ENCODE assay signal across 14 mouse cellular contexts in the genomic region with DNA sequence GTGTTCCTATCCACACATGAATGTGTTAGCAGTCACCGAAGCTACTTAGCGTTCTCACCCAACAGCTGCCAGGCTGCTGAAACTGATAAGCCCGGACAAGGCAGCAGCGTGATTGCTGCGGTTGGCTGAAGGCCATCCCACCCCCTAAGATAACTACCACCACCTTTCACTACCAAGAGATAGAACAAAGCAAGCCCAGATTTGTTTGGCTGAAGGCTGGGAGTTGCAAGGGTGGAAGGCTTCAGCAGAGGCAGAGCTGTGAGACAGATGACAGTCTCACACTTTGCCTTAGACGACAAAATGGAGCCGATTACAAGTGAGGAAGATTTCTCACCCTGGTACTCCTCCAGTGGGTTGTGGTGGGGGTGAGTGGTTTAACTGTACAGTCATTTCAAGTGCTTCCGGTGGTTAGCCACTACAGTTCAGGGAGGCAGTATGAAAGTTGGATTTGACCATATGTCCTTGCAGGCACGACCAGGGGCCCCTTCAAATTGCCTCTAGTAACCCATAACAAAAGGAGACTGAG. TPM values are rescaled to one million over a fixed set of nuclear protein-coding genes. Genes with fewer than 3 reads are reported as not detected.
DNase-seq lines count a peak whose midpoint lies in the region; ATAC-seq lines count a peak whose summit lies in the region.
"Had no signal": no experiment of that assay in that cellular context is flagged by ENCODE, and none has a peak within 500 bp of the region (broad histone marks: within the 10 kb centered on the region; RNA-seq: fewer than 3 reads in every experiment).

No protein-coding gene starts in this region.

- H3K27ac ChIP-seq in lung, embryonic 15.5 days: 0 out of 2 replicates have a peak overlapping the region, but pooled peaks have one; percentile 3
- H3K27ac ChIP-seq: hindbrain, embryonic 15.5 days; limb, embryonic 12.5 days had no signal

- H3K27me3 ChIP-seq in lung, embryonic 15.5 days: no peaks in the 10 kb centered on the region
- peaks cover 1% of the 10 kb centered on the region; the same call in 1 of the 2 replicates for H3K27me3 ChIP-seq in splenic B cell, adult 2 months (ENCODE audit: control insufficient read depth, insufficient read depth, low read length, poor library complexity, severe bottlenecking)

- H3K36me3 ChIP-seq in lung, embryonic 15.5 days: no peaks in the 10 kb centered on the region
- no peaks in the 10 kb centered on the region for H3K36me3 ChIP-seq in splenic B cell, adult 2 months (ENCODE audit: control insufficient read depth, insufficient read depth, low read length, poor library complexity, severe bottlenecking)
- H3K36me3 ChIP-seq: hindbrain, embryonic 15.5 days; limb, embryonic 12.5 days had no signal

- DNase-seq in lung, postnatal 4 days: no peak
- peak; percentile 60 to 77 for DNase-seq in heart, postnatal 10 days
- DNase-seq in splenic B cell, adult 2 months (ENCODE audit: low read depth, low spot score): peak; percentile 28
- DNase-seq in kidney, postnatal 10 days: no peak
- no peak for DNase-seq in testis, postnatal 10 days (ENCODE audit: low spot score)
- DNase-seq: lung, embryonic 14.5 days; thymus, adult 18-20 months had no signal

- no peak overlapping the region for H3K4me3 ChIP-seq in lung, embryonic 15.5 days
- H3K4me3 ChIP-seq: erythroblast, embryonic 14.5 days; hindbrain, embryonic 15.5 days; limb, embryonic 12.5 days had no signal

- H3K9ac ChIP-seq in lung, embryonic 15.5 days: no peak overlapping the region
- H3K9ac ChIP-seq: hindbrain, embryonic 15.5 days; limb, embryonic 12.5 days; lung, embryonic 14.5 days had no signal

- H3K9me3 ChIP-seq in lung, embryonic 15.5 days: no peaks in the 10 kb centered on the region
- H3K9me3 ChIP-seq: hindbrain, embryonic 15.5 days; limb, embryonic 12.5 days had no signal

- whole genome bisulfite sequencing in lung, embryonic 15.5 days: 5% methylated on average over 9 of the region's 9 CpGs

- ATAC-seq in lung, embryonic 15.5 days (ENCODE audit: borderline replicate concordance, extremely low read depth, low FRiP score, low TSS enrichment): no peak
- peak; percentile 85 for ATAC-seq in common myeloid progenitor, adult 5-6 weeks (replicated peaks; ENCODE audit: low read depth, poor library complexity, severe bottlenecking)
- ATAC-seq: activated CD4-positive, CD25-positive, alpha-beta regulatory T cell, adult 4 months; midbrain, embryonic 16.5 days had no signal

- H3K4me1 ChIP-seq in lung, embryonic 15.5 days: peaks cover 29% of the 10 kb centered on the region

- intact Hi-C loops in heart, postnatal 10 days (cut with DNase I): no loop called here

- H3K4me2 ChIP-seq in lung, embryonic 15.5 days: no peak overlapping the region; the same call in 1 of the 2 replicates
- H3K4me2 ChIP-seq: hindbrain, embryonic 15.5 days; limb, embryonic 12.5 days; lung, embryonic 14.5 days had no signal

RNA-seq across cellular contexts. Expression of gene Sbf2, which starts 4.4 kb away (rescaled TPM):
- polyA plus RNA-seq in lung, embryonic 15.5 days (2015; fragmentation: Nextera tagmentation; extraction: Ambion mirVana): 37.4 and 39.1 TPM in 2 replicates
- 2.7 and 8.2 TPM in 2 replicates for total RNA-seq in common myeloid progenitor, adult 5-6 weeks (2017)
- total RNA-seq in heart, postnatal 10 days (2021): 10 to 100 TPM; 58.8 to 64.6 TPM
- polyA plus RNA-seq: erythroblast, embryonic 14.5 days had no signal

RNA-seq across cellular contexts. Expression of gene Adm, which starts 8.3 kb away (rescaled TPM):
- polyA plus RNA-seq in lung, embryonic 15.5 days (2015; fragmentation: Nextera tagmentation; extraction: Ambion mirVana): 6.4 and 6.7 TPM in 2 replicates
- not detected in 2 replicates for total RNA-seq in common myeloid progenitor, adult 5-6 weeks (2017)
- 10 to 100 TPM; 13.8 to 15.7 TPM for total RNA-seq in heart, postnatal 10 days (2021)
- polyA plus RNA-seq: activated CD4-positive, CD25-positive, alpha-beta regulatory T cell, adult 4 months; erythroblast, embryonic 14.5 days had no signal

Comparison
In these comparisons a context has a peak if more than half of its experiments do, and no peak if none do; other contexts are left out.
1. DNase-seq: peak in heart, postnatal 10 days (2 of 2) and splenic B cell, adult 2 months (single experiment); none in lung, postnatal 4 days (0 of 2), kidney, postnatal 10 days (single experiment) and testis, postnatal 10 days (single experiment).
2. RNA of gene Adm, which starts 8.3 kb away (total RNA-seq): 13.8 to 15.7 TPM in heart, postnatal 10 days; not detected in common myeloid progenitor, adult 5-6 weeks; every median in the first group is over 10 times any median in the second.